Mouse (Mus musculus) common myeloid progenitor, adult 5-6 weeks (primary cell): ENCODE measurements around the gene Ncbp2. TPM values are rescaled to one million over a fixed set of nuclear protein-coding genes. Genes with fewer than 3 reads are reported as not detected.

Experiments
- ATAC-seq: replicated peaks from 2 replicates; pipeline ENCODE4 v1.8.0; 2016; ENCODE audit warnings: low read depth, mild to moderate bottlenecking, moderate TSS enrichment, inconsistent platforms; ENCODE audit not compliant: poor library complexity, severe bottlenecking
- total RNA-seq: library from RNA; stranded (forward); fragments of 200-1000, 187-1606 nt; gene quantifications from 2 replicates; pipeline ENCODE4 v1.2.3, GENCODE M21; 2017

The Ncbp2 gene
- total RNA-seq, 1 experiment from 2014 or later = 46.7 TPM

DNA sequence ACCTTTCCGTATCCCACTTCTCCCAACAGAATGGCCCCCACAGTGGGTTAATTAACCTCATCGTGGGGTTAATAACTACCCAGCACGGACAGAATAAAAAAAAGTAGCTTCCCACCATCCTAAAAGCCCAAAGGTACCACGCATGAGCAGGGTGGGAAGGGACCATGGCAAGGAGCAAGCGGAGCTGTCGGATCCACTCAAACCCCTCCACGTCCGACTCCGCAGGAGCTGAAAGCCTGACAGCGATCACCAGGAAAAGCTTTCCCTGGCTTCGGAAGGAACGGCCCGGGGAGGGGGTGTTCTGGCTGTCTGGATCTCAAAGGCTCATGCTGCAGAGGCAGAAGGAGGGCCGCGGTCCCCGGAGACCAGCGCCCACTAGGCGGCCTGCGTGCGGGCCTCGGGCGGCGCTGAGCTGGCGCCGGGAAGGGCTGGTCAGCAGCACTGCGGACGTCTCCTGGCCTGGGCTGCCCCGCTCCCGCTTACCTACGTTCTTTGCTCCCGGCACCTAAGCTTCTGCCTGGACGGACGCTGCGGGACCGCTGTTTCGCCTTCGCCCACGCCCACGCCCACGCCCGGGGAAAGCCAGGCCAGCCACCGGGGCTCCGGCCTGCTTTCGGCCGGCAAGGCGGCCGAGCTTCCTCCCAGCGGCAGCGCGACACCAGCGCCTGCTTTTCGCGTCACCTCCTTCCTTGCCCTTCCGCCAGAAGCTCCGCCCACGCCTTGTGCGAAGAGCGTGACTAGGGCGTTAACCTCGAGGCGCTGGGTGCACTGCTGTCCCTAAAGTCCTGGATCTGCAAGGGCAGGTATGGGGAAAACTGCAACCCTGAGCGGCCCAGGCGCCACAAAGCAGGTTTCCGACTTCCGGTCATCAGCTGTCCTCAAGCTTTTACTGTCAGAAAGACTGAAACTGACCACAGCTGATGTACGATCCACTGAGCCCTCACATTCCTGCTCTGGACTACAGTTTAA, 54.5 kb downstream of the Ncbp2 start, which contains the start of gene Senp5:
Gene Senp5, minus strand, starts transcription at position 779 of the 969 bp plus-strand sequence.
- ATAC-seq = peak; percentile 100

GRCm38 (mm10) chr16:32004731-32005130, 56.4 kb downstream of the Ncbp2 start:
- no peak for ATAC-seq

- ATAC-seq = no peak
Measured at GRCm38 (mm10) chr16:32008529-32009293, 60.4 kb downstream of the Ncbp2 start.

GRCm38 (mm10) chr16:32009913-32010312, 61.6 kb downstream of the Ncbp2 start:
- ATAC-seq = 0 out of 2 replicates have a peak, but pooled peaks have one; percentile 25

DNA sequence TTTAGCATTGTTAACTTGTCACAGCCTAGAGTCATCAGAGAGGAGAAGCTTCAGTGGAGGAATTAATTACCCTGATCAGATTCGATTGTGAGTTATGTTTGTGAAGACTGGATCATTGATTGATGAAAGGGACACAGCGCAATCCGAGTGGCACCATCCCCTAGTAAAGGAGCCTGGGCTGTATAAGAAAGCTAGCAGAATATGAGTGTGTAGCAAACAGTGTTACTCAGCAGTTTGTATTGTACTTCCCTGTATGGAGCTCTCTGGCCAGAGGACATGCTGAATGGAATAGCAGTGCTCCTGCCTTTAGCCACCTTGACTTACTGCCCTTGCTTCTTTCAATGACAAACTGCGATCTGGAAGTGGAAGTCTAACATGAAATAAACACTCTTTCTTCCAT, 62.0 kb downstream of the Ncbp2 start:
- ATAC-seq = no peak

Other genes with a start within 250 kb of the Ncbp2 start
- not detected in 2 replicates for gene Meltf, start 69.7 kb upstream of the Ncbp2 start, total RNA-seq
- gene Pigz, start 14.7 kb upstream of the Ncbp2 start, total RNA-seq = not detected in 2 replicates
- 13.5 and 14.6 TPM in 2 replicates for gene 0610012G03Rik, start within 50 bp of the Ncbp2 start, total RNA-seq
- 11.8 and 26.7 TPM in 2 replicates for gene Senp5, start 54.8 kb downstream of the Ncbp2 start, total RNA-seq
- gene Pak2, start 130.8 kb downstream of the Ncbp2 start, total RNA-seq = 52.7 and 64.7 TPM in 2 replicates
- gene Pigx, start 151.2 kb downstream of the Ncbp2 start, total RNA-seq = 52.3 and 61.7 TPM in 2 replicates
- 22.2 and 28.6 TPM in 2 replicates for gene Cep19, start 151.3 kb downstream of the Ncbp2 start, total RNA-seq
- gene Nrros, start 217.1 kb downstream of the Ncbp2 start, total RNA-seq = 84.7 and 98.7 TPM in 2 replicates
- 95.7 and 103 TPM in 2 replicates for gene Bex6, start 231.3 kb downstream of the Ncbp2 start, total RNA-seq